Mouse (Mus musculus) NIH3T3 (cell line): Measurements from ENCODE around the gene Slc6a8.

ENCODE experiments used
- DNase-seq: peaks from one replicate; pipeline ENCODE4 v3.0.0-alpha.2; 2012; ENCODE audit warnings: low read depth

Gene Slc6a8

GRCm38 (mm10) chrX:73672879-73673618 lies at the start of gene Slc6a8:
Gene Slc6a8 (plus strand): TSS chrX:73673150.
- peak; percentile 78 for DNase-seq

- no peak for DNase-seq
Observed at GRCm38 (mm10) chrX:73626981-73627380, 46.0 kb upstream of the Slc6a8 start.

GRCm38 (mm10) chrX:73635425-73635824 lies 37.5 kb upstream of the Slc6a8 start:
- DNase-seq: no peak

DNA sequence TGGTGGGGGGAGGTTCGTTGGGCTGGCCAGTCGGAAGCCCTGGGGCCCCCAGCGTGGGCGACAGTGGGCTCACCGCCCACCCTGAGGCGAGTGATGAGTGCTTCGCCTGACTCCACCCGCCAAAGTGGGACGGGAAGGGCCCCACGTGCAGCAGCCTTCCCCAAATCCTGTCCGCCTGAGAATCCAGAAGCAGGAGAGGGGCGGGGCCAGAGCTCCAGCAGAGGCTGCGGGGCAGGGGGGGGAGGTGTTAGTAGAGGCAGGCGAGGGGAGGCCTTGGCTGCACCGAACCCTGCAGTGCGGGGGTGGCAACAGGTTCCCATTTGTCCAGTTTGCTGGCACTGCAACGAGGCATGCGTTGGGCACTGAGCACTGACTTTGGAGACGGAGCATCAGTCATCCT lies 35.5 kb upstream of the Slc6a8 start:
- DNase-seq: no peak

- peak; percentile 77 for DNase-seq
Observed at GRCm38 (mm10) chrX:73639255-73639675, 33.7 kb upstream of the Slc6a8 start, which contains the start of gene Dusp9. Gene Dusp9 (plus strand): TSS chrX:73639419.

DNA sequence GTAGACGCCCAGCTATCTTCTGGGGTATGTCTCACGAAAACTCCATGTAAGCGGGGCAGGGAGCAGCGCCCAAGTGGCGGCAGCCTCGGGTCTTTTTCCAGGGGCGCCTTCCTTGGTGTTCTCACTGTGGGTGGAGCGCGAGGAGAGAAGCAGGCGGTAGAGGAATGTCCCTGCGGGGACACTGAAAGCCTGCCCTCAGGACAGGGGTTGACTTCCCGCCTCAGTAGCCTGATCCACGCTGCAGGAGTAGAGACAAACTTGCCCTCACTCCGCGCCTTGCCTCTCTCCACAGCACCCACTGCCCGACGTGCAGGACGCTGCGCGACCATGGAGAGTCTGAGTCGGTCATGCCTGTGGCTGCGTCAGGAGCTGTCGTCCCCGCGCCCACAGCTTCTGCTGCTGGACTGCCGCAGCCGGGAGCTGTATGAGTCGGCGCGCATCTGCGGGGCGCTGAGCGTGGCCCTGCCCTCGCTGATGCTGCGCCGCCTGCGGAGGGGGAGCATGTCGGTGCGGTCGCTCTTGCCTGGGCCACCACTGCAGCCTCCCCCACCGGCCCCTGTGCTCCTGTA lies 33.0 kb upstream of the Slc6a8 start:
- no peak for DNase-seq

DNA sequence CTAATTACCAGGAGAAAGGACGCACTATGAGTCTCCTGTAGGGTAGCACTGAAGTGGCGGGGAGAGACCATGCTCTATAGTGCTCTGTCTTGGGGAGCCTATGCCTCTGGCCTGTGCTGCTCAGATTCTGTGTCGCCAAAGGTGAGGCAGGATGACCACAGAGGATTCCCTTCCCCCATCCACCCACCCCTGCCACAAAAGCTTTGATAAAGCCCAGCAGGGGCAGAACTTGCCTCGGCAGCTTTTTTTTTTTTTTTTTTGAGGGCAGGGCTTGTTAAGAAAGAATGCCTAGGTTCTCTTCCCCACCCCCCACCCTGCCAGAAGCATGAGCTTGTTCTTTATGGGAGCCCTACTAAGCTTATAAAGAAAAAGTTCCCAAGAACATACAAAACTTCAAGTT lies 27.8 kb upstream of the Slc6a8 start:
- DNase-seq: no peak

DNA sequence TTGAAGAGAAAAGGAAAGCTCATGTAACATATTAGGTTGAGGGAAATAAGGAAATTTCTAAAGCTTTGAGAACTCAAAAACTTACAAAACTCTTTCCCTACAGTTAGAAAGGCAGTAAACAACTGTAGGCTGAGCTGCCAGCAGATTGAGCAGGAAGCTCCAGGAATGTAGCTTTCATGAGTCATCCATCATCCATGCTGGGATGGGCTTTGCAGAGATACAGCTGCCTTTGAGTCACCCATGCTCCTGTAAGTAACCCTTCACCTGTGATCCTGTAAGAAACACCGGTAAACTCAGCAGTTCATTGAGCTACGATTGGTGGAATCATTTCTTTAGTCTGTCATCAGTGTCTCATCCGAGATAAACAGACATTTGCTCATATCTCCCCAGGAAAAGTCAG lies 22.1 kb upstream of the Slc6a8 start:
- DNase-seq: peak; percentile 37

DNA sequence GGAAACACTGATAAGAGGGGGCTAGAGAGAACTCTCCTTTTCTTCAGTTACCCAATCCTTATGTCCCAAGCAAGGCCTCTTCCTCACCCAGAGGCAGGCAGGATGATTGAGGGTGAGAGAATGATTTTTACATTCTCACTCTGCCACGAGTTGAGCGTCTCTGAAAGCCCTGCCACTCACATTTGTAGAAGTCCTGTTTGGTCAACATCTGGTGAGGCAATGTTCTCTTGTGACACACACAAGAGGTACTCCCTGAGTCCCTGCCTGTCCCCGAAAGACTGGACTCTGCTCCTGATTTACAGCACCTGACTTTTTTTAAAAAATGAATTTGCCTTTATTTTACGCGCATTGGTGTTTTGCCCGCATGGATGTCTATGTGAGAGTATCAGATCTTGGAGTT lies 19.6 kb upstream of the Slc6a8 start:
- DNase-seq: no peak

DNA sequence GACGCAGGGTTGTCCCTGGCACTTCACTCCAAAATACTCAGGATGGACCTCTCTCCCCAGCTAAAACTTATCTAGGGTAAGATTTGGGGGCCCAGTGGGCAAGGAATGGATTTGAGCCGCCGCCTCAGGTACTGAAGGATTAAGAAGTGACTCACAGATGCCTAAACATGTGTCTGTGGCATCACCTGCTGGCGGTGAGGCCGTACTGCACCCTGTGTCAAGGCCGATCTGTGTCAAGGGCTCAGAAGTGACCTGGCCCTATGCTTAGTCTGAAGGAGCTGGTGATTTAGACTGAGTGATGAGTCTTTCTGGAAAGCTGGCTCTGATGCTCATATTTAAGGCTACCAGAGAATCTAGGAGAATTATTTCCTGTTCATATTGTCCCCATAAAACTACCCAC lies 18.8 kb upstream of the Slc6a8 start:
- peak; percentile 85 for DNase-seq

GRCm38 (mm10) chrX:73655529-73655928 lies 17.4 kb upstream of the Slc6a8 start:
- DNase-seq: peak; percentile 70

GRCm38 (mm10) chrX:73658391-73658790 lies 14.6 kb upstream of the Slc6a8 start:
- no peak for DNase-seq

DNA sequence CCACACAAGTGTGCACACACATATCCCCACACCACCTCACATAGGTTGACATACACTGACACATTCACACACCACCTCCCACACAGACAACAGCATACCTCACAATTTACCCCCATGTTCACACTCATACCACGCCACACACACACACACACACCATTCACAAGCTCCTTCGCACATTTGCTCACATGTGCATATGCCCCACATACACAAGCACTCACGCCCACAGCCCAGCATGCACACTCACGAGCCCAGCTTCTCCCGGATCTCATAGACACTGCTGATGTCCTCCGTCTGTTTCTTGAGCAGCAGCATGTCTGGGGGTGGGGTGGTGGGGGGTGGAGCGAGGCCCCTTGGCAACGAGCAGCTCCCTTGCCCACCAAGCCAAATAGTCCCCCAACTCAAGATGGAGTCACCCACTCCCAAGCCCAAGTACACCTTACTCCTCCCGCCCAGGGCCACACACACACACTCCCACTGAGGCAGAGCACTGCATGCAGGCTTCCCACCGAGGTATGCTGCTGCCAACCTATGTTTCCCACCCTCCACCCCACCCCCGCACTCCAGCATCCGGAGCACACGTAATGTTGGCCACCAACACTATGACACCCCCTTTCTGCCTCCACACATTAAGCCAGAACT lies 13.9 kb upstream of the Slc6a8 start:
- no peak for DNase-seq

GRCm38 (mm10) chrX:73659575-73660283 lies 13.2 kb upstream of the Slc6a8 start, which contains the start of gene Pnck:
Gene Pnck (minus strand): TSS chrX:73660117.
- no peak for DNase-seq

DNA sequence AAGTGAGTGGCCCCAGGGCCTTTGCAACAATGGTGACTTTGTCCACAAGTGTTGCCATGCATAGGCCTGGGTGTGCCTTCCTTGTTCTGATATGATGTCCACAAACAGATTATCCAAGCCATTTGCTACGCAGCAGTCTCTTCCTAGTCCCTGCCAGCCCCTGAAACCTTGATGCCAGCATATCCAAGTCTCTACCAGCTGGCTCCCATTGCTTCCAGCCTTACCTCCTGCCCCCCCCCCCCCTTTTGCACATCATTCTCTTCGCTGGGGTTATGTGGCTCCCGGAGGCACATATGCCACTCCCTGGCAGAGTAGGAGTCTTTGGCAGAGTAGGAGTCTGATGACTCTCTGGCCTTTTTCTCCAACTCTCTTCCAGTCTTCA lies 12.7 kb upstream of the Slc6a8 start:
- no peak for DNase-seq

DNA sequence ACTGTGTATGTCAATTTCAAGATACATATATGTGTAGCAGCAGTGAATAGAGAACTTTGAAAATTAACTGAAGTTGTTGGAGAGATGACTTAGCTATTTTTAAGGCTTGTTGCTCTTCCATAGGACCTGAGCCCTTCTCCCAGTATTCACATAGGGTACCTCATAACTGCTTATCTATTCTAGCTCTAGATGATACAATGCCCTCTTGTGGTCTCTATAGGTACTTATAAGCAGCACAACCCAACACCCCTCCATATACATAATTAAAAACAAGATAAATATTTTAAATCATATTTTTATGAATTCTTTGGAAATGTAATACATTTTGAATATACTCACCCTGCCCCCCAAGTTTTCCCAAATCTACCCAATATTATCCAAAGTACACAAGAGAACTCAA lies 9.8 kb upstream of the Slc6a8 start:
- no peak for DNase-seq

GRCm38 (mm10) chrX:73672031-73672431 lies 919 bp upstream of the Slc6a8 start:
- peak; percentile 76 for DNase-seq

GRCm38 (mm10) chrX:73673619-73673967 lies 643 bp downstream of the Slc6a8 start:
- no peak for DNase-seq

DNA sequence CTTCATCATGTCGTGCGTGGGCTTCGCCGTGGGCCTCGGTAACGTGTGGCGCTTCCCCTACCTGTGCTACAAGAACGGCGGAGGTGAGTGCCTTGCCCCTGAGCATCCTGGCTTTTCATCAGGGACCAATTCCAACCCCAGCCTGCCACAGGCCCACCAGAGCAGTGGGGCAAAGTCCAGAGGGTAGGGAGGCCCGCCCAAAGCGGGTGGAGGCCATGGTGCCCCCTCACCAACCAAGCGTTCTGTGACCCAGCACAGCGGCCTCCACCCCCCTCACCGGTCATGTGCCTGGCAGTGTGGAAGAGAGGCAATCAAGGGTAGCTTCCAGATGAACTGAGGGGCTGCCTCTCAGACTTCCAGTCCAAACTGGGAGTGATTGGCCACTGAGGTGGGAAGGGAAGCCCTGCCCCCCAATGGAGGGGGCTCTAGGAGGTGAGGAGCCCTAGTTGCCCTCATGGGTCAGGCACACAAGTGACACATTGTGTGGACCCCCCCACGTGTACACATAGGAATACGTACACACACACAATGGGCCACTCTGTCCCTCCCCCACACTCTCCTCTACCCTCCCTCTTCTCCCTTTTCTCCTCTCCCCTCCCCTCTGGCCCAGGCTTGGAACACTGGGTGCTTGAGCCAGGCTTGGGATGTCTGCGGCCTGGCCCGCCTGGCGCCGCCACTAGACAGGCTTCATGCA lies 1.2 kb downstream of the Slc6a8 start:
- peak; percentile 65 for DNase-seq

DNA sequence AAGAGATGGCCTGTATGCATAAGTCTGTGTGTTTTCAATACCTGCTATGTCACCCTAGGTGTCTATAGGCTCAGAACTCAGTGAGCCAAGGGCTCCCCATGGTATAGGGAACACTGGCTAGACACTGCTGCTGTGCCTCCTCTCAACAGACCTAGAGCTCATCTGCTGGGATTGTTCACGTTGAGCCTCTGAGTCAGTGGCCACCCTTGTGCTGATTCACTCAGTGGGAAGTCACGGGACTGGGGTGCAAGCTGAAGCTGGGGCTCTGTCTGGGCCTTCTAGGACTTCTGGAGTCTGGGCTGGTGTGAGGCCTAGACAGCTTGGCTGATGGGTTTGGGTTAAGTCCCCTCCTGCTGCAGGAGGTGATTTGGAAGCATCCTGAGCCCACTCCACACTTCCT lies 2.3 kb downstream of the Slc6a8 start:
- peak; percentile 76 for DNase-seq

DNA sequence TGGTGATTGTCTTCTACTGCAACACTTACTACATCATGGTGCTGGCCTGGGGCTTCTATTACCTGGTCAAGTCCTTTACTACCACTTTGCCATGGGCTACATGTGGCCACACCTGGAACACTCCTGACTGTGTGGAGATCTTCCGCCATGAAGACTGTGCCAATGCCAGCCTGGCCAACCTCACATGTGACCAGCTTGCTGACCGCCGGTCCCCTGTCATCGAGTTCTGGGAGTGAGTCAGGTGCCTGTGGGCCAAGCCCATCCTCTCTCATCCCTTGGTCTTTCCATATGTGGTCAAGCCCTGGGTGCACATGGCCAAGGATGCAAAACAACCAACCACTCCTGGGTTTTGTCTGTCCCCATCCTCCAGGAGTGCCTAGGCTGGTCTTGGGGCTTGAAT lies 3.7 kb downstream of the Slc6a8 start:
- no peak for DNase-seq

DNA sequence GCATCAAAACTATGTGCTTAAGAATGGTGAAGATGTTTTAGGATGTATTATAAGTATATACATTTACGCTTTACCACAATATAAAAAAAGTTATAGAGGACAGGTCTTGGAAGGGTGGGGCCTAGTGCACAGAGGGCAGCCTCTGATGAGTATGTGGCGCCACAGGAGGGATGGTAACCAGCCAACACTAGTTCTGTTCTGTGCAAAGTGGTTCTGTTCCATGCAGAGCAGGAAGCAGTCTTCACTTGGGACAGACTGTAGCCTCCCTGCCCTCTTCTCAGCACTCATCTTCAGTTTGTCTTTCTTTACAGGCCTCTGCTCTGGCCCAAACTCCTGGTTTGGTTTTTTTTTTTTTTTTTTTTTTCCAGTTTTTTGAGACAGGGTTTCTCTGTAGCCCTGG lies 11.2 kb downstream of the Slc6a8 start:
- no peak for DNase-seq
